Mouse (Mus musculus) hindbrain, postnatal 0 days (tissue): ENCODE measurements at regions not wholly inside any gene's neighbourhood (a gene's known extent, or its start where the extent isn't known, plus 50 kb on each side); places are given as distances from the start of the nearest gene placed in this dataset.

ENCODE experiments used
- ATAC-seq: fragments of 200-750 bp; cut with Nextera tagmentation; 2 replicates; pipeline ENCODE4 v1.8.0; 2017; ENCODE audit warnings: mild to moderate bottlenecking, moderate TSS enrichment, moderate library complexity
- DNase-seq: peaks from one replicate; pipeline ENCODE4 v3.0.0-alpha.2; 2015; ENCODE audit warnings: low spot score
- H3K27ac ChIP-seq: fragments of 300-500 bp; sonication (generic); 2 replicates; pipeline ENCODE4 v1.5.1; 2014; ENCODE audit warnings: mild to moderate bottlenecking
- H3K27me3 ChIP-seq: fragments of 300-500 bp; sonication (generic); 2 replicates; pipeline ENCODE4 v1.6.1; 2014; ENCODE audit warnings: low read length, mixed read lengths; ENCODE audit not compliant: insufficient read depth
- H3K36me3 ChIP-seq: fragments of 300-500 bp; sonication (generic); 2 replicates; pipeline ENCODE4 v1.6.1; 2014; ENCODE audit warnings: low read length, mixed read lengths; ENCODE audit not compliant: insufficient read depth
- H3K4me1 ChIP-seq: fragments of 300-500 bp; sonication (generic); 2 replicates; pipeline ENCODE4 v1.6.1; 2014; ENCODE audit warnings: antibody characterized with exemption, low read length, mixed read lengths; ENCODE audit not compliant: insufficient read depth
- H3K4me2 ChIP-seq: fragments of 300-500 bp; sonication (generic); 2 replicates; pipeline ENCODE4 v1.6.1; 2014; ENCODE audit warnings: low read depth, mild to moderate bottlenecking, low read length, moderate library complexity, mixed read lengths
- H3K4me3 ChIP-seq: fragments of 300-500 bp; sonication (generic); 2 replicates; pipeline ENCODE4 v1.5.1; 2014; ENCODE audit warnings: low read length
- H3K9ac ChIP-seq: fragments of 300-500 bp; sonication (generic); replicated peaks from 2 replicates; pipeline ENCODE4 v1.6.1; 2014; ENCODE audit warnings: mild to moderate bottlenecking, low read length, moderate library complexity, mixed read lengths
- H3K9me3 ChIP-seq: fragments of 300-500 bp; sonication (generic); 2 replicates; pipeline ENCODE4 v1.6.1; 2016; ENCODE audit warnings: low read length, mixed read lengths
- CTCF ChIP-seq: IDR thresholded peaks from 2 replicates; pipeline ENCODE4 v1.5.1; 2016; ENCODE audit warnings: antibody characterized with exemption, control low read depth, low read depth
- WGBS: fragments of 180-500 bp; shearing (Covaris S2); extraction: QIAGEN DNeasy Blood & Tissue Kit; methylation state at CpG from one replicate; pipeline ENCODE4 v1.1.7; 2014; 5-methylcytosine and 5-hydroxymethylcytosine counted together

GRCm38 (mm10) chr5:97595916-97596315 lies 139.1 kb upstream of the Gk2 start:
- DNase-seq (peak; percentile 60), ATAC-seq (no peak)
- Histone ChIP-seq H3K4me3 (no peak overlapping the region), H3K9me3 (no peaks in the 10 kb centered on the region), H3K9ac (no peak overlapping the region), H3K36me3 (no peaks in the 10 kb centered on the region), H3K4me1 (no peaks in the 10 kb centered on the region; the same call in 1 of the 2 replicates), H3K27me3 (no peaks in the 10 kb centered on the region), H3K27ac (no peak overlapping the region), H3K4me2 (no peak overlapping the region)
- no peak for TF ChIP-seq CTCF
- WGBS = 57% methylated on average over 2 of the region's 2 CpGs

GRCm38 (mm10) chr5:97594081-97594480 lies 137.3 kb upstream of the Gk2 start:
- ATAC-seq = no peak
- no peak overlapping the region for H3K4me3 ChIP-seq

GRCm38 (mm10) chr5:97582509-97582908 lies 125.7 kb upstream of the Gk2 start:
- Histone ChIP-seq H3K27ac (no peak overlapping the region), H3K9ac (no peak overlapping the region), H3K4me3 (no peak overlapping the region), H3K27me3 (no peaks in the 10 kb centered on the region), H3K4me1 (no peaks in the 10 kb centered on the region), H3K4me2 (no peak overlapping the region), H3K36me3 (no peaks in the 10 kb centered on the region), H3K9me3 (no peaks in the 10 kb centered on the region)
- 15% methylated on average over 2 of the region's 2 CpGs for WGBS
- TF ChIP-seq CTCF = no peak
- no peak for ATAC-seq
- DNase-seq = no peak

More at GRCm38 (mm10) chr5:97594081-97594480, 137.3 kb upstream of the Gk2 start:
- 57% methylated on average over 7 of the region's 7 CpGs for WGBS
- H3K27me3 ChIP-seq = no peaks in the 10 kb centered on the region
- no peak overlapping the region for H3K9ac ChIP-seq
- H3K4me2 ChIP-seq = no peak overlapping the region
- no peak overlapping the region for H3K27ac ChIP-seq
- no peak for DNase-seq
- TF ChIP-seq CTCF = no peak
- no peaks in the 10 kb centered on the region for H3K36me3 ChIP-seq
- no peaks in the 10 kb centered on the region; the same call in 1 of the 2 replicates for H3K4me1 ChIP-seq
- no peaks in the 10 kb centered on the region for H3K9me3 ChIP-seq

- ATAC-seq (no peak), DNase-seq (peak; percentile 8)
- Histone ChIP-seq H3K4me1 (no peaks in the 10 kb centered on the region), H3K27me3 (no peaks in the 10 kb centered on the region), H3K36me3 (no peaks in the 10 kb centered on the region), H3K4me2 (no peak overlapping the region), H3K9me3 (no peaks in the 10 kb centered on the region), H3K27ac (no peak overlapping the region), H3K9ac (no peak overlapping the region), H3K4me3 (no peak overlapping the region)
- no peak for TF ChIP-seq CTCF
- WGBS = 74% methylated on average over 5 of the region's 5 CpGs
Observed at GRCm38 (mm10) chr5:97565486-97565885, 108.7 kb upstream of the Gk2 start.

- no peak for ATAC-seq
- no peaks in the 10 kb centered on the region for H3K4me1 ChIP-seq
- H3K27ac ChIP-seq = no peak overlapping the region
- no peaks in the 10 kb centered on the region for H3K9me3 ChIP-seq
- no peak for TF ChIP-seq CTCF
- WGBS = 64% methylated on average over 6 of the region's 6 CpGs
- DNase-seq = no peak
- H3K9ac ChIP-seq = no peak overlapping the region
- no peaks in the 10 kb centered on the region for H3K36me3 ChIP-seq
- no peaks in the 10 kb centered on the region for H3K27me3 ChIP-seq
- H3K4me2 ChIP-seq = no peak overlapping the region
- no peak overlapping the region for H3K4me3 ChIP-seq
Observed at GRCm38 (mm10) chr5:97563724-97564123, 106.9 kb upstream of the Gk2 start.

GRCm38 (mm10) chr5:97554274-97554673 lies 97.5 kb upstream of the Gk2 start:
- no peak overlapping the region for H3K4me3 ChIP-seq
- H3K27me3 ChIP-seq = no peaks in the 10 kb centered on the region
- 79% methylated on average over 6 of the region's 6 CpGs for WGBS
- H3K4me1 ChIP-seq = no peaks in the 10 kb centered on the region
- 0 out of 2 replicates have a peak, but pooled peaks cover 3% of the 10 kb centered on the region for H3K9me3 ChIP-seq
- TF ChIP-seq CTCF = no peak
- no peak overlapping the region for H3K27ac ChIP-seq
- DNase-seq (no peak), ATAC-seq (no peak)
- H3K9ac ChIP-seq = no peak overlapping the region
- H3K4me2 ChIP-seq = no peak overlapping the region
- H3K36me3 ChIP-seq = no peaks in the 10 kb centered on the region

GRCm38 (mm10) chr5:97553122-97553521 lies 96.3 kb upstream of the Gk2 start:
- no peaks in the 10 kb centered on the region for H3K27me3 ChIP-seq
- H3K9me3 ChIP-seq = 0 out of 2 replicates have a peak, but pooled peaks cover 3% of the 10 kb centered on the region
- peak; percentile 46 for TF ChIP-seq CTCF
- DNase-seq (no peak), ATAC-seq (no peak)
- no peak overlapping the region for H3K27ac ChIP-seq
- H3K36me3 ChIP-seq = no peaks in the 10 kb centered on the region
- no peak overlapping the region for H3K4me2 ChIP-seq
- 58% methylated on average over 3 of the region's 3 CpGs for WGBS
- no peak overlapping the region for H3K9ac ChIP-seq
- H3K4me3 ChIP-seq = no peak overlapping the region
- H3K4me1 ChIP-seq = no peaks in the 10 kb centered on the region
